Mouse (Mus musculus) embryo, embryonic 11 days (tissue): ENCODE results near the gene Hexb.

Experiments used
- DNase-seq: peaks from one replicate; pipeline ENCODE4 v3.0.0-alpha.2; 2015

Gene Hexb

GRCm38 (mm10) chr13:97197932-97198562 is at the start of gene Hexb:
Gene Hexb, minus strand, starts transcription at chr13:97198357.
- peak; percentile 94 for DNase-seq

GRCm38 (mm10) chr13:97247754-97248153 is 49.6 kb upstream of the Hexb start:
- no peak for DNase-seq

- no peak for DNase-seq
Observed at GRCm38 (mm10) chr13:97246217-97246616, 48.1 kb upstream of the Hexb start.

DNA sequence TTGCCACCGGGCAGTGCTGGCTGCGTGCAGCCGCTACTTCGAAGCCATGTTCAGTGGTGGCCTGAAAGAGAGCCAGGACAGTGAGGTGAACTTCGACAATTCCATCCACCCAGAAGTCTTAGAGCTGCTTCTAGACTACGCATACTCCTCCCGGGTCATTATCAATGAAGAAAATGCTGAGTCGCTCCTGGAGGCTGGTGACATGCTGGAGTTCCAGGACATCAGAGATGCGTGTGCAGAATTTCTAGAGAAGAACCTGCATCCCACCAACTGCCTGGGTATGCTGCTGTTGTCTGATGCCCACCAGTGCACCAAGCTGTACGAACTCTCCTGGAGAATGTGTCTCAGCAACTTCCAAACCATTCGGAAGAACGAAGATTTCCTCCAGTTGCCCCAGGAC is 47.0 kb upstream of the Hexb start:
- DNase-seq, result no peak

DNA sequence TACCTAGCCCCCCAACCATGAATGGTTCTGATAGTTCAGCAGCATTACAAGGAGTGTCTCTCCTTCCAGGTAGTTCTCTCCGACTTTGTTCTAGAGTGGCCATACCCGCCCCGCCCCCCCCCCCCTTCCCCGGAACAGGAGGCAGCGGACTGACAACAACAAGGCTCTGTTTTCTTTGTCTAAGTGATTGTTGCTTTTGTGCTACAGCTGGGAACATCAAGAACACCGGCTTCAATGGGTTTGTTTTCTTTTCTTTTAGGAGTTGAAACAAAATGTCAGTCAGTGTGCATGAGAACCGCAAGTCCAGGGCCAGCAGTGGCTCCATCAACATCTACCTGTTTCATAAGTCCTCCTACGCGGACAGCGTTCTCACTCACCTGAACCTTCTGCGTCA is 46.6 kb upstream of the Hexb start:
- DNase-seq, result no peak

DNA sequence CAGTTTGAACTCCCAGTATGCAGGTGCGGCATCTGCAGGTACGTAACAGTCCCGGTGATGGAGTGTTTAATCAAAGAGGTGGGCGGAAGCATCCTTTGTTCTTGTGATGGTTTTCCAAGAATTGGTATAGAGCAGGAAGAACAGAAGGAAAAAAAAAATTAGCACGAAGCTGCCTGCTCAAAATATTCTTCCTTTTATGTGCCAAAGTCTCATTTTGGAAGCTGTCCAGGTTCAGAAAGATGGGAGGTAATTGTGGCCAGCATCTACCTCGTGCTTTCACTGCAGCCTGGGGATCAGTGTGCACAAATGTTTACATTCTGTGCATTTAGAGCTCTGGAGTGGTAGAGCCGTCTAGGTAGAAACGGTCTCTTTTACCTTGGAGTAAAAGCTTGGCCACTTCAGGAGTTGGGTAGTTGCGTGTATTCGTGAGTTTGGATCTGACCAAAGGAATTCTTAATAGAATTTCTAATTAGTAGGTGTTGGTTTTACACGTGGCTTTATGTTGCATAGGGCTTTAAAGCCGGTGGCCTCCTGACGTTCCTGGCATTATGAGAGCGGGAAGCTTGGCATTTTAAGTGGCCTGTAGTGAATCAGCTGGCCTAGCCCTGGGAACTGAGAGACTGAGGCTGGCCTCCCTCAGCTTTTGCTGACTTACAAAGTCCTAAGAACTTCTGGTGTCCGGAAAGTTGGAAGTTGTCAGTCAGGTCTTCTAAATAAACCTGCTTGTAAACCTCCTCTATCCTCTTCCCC is 46.0 kb upstream of the Hexb start:
- no peak for DNase-seq

DNA sequence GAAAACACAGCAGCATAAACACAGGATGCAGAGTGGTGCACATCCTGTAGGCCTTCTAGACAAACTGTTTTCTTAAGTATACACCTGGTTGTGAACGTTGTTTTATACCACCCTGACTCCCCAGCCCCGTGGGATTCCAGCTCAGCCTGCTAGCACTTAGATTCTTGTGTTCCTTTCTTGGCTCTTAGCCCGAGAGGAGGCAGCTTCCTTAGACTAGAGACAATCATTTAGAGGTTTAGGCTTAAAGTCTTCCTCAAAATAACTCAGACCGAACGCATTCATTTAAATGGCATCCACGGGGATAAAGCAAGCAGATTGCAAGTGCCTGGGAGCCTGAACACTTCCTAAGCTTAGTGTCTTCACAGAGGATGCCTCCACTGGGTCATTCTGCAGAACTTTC is 44.6 kb upstream of the Hexb start:
- no peak for DNase-seq

GRCm38 (mm10) chr13:97241787-97242280 is 43.7 kb upstream of the Hexb start:
- DNase-seq, result no peak

GRCm38 (mm10) chr13:97240965-97241786 is 43.0 kb upstream of the Hexb start, which contains the start of gene Enc1:
Gene Enc1, plus strand, starts transcription at chr13:97241105.
- peak; percentile 99 for DNase-seq

GRCm38 (mm10) chr13:97240279-97240964 is 42.3 kb upstream of the Hexb start:
- peak; percentile 93 for DNase-seq

DNA sequence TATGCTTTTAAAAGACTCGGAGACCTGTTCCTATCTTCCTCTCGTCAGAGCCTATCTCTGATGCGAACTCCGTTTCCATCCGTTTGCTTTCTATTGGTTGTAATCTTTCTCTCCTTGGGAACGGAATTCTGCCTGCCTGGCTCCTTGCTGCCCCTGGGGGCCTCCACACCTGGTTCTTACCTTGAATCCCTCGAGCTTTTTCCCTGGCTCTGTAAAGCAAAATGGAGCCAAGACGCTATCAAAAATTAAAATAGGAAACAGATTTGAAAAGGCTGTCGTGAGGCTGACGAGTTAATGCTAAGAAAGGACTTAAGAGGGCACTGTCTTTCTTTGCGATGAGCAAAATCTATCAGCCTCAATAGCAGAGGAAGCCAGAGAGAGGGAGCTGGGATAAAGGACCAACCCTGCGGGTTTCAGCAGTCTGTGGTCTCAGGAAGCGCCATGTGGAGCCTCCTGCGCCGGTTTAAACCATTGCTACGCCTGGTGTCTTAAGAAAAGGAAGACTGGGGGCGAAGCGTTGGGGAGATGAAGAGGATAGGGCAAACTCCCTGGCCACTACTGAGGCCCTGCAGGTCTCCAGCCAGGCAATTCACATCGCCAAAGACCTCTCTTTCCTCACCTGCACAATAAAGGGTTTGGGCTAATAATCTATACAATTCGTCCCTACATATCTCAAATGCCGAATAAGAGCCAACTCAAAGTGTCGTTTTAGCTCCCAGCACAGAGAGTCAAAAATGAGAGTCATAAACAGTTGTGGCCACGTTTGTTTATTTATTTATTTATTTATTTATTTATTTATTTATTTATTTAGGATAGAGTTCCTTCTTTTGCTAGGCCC is 41.4 kb upstream of the Hexb start:
- peak; percentile 85 for DNase-seq

DNA sequence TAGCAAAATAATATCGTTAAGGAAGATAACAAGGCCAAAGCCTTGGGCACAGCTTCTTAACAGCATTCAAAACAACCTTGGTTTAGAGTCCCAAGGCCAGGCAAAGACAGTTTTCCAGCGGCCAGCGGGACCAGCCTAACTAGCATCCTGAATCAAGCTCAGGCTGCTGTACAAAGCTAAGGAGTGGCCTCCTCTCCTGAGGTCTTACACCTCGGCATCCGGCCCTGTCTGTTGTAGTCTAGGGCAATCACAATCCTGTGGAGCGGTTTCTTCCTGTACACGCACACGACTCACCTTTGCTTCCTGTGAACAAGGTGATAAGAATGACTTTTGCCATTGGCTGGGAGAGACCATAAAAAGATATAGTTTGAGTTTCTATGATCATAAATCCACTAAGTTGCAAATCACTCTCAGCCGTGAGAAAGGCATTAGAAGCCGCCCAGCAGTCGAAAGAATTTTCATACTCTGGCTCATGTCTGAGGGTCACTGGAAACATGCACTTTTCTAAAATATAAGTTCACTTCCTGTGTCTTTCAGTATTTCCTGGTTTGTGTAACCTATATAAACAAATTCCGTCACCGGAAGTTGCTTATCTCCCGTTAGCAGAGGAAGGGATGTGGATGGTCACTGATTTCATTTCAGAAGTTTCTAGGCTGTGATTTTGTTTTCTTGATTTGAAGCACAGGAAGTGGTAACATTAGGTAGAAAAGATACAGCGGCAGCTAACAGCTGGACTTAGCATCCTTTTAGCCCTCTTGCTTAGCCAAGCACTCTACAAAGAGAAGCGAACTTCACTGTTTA is 40.2 kb upstream of the Hexb start:
- DNase-seq, result no peak

GRCm38 (mm10) chr13:97237700-97238099 is 39.5 kb upstream of the Hexb start:
- no peak for DNase-seq

DNA sequence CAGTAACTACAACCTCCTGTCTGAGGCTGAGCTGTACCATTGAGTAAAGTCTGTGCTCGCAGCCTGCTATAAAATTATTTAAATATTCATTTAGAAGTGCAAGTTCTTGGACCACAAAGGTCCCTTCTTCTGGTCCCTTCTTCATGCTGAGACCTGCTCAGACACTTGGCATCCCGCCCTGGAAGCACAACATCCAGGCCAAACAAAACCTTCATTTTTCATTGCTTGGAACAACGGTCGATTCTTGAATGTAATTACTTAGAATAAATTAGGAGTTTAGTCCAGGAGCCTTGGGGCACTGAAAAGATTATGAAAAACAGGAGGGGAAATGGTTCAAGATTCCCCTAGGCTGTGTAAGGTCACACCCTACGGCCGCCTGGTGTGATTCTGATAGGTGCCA is 37.8 kb upstream of the Hexb start:
- no peak for DNase-seq

DNA sequence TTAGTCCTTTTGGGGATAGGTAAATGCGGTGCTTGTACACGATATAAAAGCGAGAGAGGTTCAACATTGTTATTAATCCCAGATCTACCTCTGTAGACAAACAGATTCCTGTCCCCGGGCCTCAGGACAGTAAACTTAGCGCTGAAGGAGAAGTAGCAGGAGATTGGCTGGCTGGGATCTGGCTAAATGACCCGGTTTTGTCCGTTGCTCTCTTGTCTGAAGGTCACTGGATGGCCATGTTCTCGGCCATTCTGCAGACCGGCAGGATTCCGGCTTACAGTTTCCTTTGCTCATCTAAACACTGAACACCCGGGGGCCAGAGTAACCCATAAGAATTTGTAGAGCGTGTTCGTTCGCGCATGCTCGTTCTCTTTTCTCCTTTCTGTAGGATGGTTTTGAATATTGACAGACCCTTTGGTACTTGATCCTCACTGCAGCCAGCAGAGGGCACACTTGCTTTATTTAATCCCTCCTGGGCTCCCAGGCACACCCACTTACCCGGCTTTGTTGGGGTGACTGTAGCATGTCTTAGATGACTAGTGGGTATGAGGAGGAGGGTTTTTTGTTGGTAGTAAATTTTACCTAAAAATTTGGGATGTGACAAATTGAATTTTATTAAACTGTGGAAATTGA is 36.7 kb upstream of the Hexb start:
- DNase-seq, result peak; percentile 93

- DNase-seq, result no peak
Observed at GRCm38 (mm10) chr13:97233092-97233491, 34.9 kb upstream of the Hexb start.

DNA sequence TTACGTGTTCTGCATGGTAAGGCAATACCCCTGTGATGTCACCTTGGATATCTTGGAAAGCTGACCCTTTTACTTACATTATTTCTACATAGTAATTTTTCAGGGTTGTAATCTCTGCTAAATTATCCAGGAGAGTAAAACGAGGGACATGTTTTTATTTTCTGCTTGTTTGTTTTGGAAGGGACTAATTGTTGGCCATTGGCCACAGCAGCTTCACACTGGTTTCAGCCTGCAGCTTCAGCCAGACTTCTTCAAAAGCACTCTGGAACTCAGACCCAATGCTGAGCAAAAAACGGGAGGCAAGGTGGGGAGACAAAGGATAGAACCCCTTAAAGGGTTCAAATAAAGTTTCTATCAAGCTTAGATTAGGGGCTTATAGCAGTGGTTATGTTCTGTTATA is 31.9 kb upstream of the Hexb start:
- DNase-seq, result no peak

DNA sequence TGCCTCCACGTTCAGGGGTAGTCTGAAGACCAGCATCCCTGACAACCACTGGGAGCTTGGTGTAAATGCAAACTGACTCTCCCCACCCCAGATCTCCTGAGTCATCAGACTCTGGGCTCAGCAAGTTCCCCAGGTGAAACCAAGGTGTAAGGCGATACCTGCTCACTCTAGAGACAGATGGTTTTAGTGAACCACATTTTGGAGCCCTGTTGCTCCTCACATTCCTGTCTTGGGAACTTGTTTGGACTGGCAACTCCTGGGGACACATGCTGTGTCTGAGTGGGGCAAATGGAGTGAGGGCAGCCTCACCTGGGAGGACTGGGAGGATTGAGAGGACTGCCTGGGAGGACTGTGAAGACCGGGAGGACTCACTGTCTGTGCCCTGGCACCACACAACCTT is 29.6 kb upstream of the Hexb start:
- no peak for DNase-seq

DNA sequence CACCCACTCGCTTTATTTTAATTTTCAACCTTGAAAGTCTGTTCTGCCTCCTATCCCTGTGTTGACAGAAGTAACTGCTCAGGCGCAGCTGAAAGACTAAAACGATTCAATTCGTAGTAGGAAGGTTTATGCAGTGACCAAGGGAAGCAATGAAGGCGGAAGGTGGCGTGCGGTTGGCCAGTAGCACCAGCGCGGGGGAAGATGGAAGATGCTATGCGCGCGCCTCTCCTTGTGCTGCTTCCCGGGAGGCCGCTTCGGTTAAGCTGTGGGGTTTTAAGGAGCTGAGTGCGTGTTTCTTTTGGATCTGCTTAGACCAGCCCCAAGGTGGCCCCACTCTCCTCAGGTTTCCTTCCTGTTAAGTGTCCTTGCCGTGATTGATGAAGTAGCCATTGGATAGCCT is 27.0 kb upstream of the Hexb start:
- DNase-seq, result peak; percentile 48

GRCm38 (mm10) chr13:97224341-97224982 is 26.3 kb upstream of the Hexb start:
- DNase-seq, result no peak
